Mouse (Mus musculus): Measurements from ENCODE around the gene Rmi2. TPM values are rescaled to one million over a fixed set of nuclear protein-coding genes. Genes with fewer than 3 reads are reported as not detected.

Rmi2 gene
- total and polyA plus RNA-seq, 3 experiments = 5.7 to 9.5 (median 8.3) TPM

- TF ChIP-seq GATA1 (IDR thresholded peaks at IDR 0.05; ENCODE audit: borderline replicate concordance, low read length) = no peak
- H3K4me3 ChIP-seq (ENCODE audit: low read depth, low read length) = no peak overlapping the region
- H3K36me3 ChIP-seq (replicated peaks) = peaks cover 25% of the 10 kb centered on the region
- H3K4me1 ChIP-seq (ENCODE audit: insufficient read depth, low read depth, low read length) = no peaks in the 10 kb centered on the region
- ATAC-seq (ENCODE audit: extremely low read depth, insufficient number of reproducible peaks, low FRiP score, poor library complexity, severe bottlenecking) (no peak), DNase-seq (ENCODE audit: low spot score) (no peak)
- H3K9me3 ChIP-seq (replicated peaks) = no peaks in the 10 kb centered on the region
- peaks cover 19% of the 10 kb centered on the region for H3K27me3 ChIP-seq (ENCODE audit: insufficient read depth, low read length)
Measured at GRCm38 (mm10) chr16:10866841-10867240, 32.0 kb downstream of the Rmi2 start.

GRCm38 (mm10) chr16:10867501-10867900, 32.6 kb downstream of the Rmi2 start:
- TF ChIP-seq GATA2 (IDR thresholded peaks at IDR 0.05; ENCODE audit: borderline replicate concordance, low read depth, low read length) = no peak
- TF ChIP-seq GATA1 (IDR thresholded peaks at IDR 0.05; ENCODE audit: borderline replicate concordance, low read length) = no peak
- no peak for TF ChIP-seq TAL1 (conservative IDR thresholded peaks at IDR 0.05; ENCODE audit: low read depth, low read length)
- no peak for TF ChIP-seq CTCF (IDR thresholded peaks at IDR 0.05; ENCODE audit: low read depth, low read length)
- H3K4me1 ChIP-seq (ENCODE audit: insufficient read depth, low read depth, low read length) = no peaks in the 10 kb centered on the region
- DNase-seq (ENCODE audit: low spot score) (no peak), ATAC-seq (ENCODE audit: extremely low read depth, insufficient number of reproducible peaks, low FRiP score, poor library complexity, severe bottlenecking) (no peak)
- no peak overlapping the region for H3K4me3 ChIP-seq (ENCODE audit: low read depth, low read length)
- H3K27me3 ChIP-seq (ENCODE audit: insufficient read depth, low read length) = peaks cover 21% of the 10 kb centered on the region
- H3K36me3 ChIP-seq (replicated peaks) = peaks cover 25% of the 10 kb centered on the region
- H3K9me3 ChIP-seq (replicated peaks) = no peaks in the 10 kb centered on the region

DNA sequence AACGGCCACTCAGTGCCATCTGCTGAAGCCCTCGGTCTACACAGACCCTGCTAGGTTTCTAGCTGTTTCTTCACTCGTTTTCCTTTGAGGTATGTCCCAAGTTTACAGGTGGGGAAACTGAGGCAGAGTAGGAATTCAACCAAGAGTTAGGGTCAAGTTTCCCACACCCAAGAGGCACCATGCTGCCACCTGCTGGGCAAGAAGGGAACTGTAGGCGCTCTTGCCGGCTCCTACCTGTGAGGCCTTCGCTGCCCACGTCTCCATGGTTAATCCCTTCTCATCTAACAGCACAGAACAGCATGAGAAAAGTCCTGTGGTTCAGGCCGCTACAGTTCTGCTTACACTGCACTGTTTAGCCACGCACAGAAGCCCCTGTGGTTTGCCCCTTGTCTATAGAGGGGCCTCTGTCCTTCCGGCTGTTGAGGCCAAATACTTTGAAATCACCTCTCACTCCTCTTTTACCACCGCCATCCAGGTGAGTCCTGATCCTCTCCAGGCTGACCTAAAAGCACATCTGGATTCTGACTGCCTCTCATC, 33.1 kb downstream of the Rmi2 start:
- no peak overlapping the region for H3K4me3 ChIP-seq (ENCODE audit: low read depth, low read length)
- no peak for ATAC-seq (ENCODE audit: extremely low read depth, insufficient number of reproducible peaks, low FRiP score, poor library complexity, severe bottlenecking)
- H3K36me3 ChIP-seq (replicated peaks) = peaks cover 25% of the 10 kb centered on the region
- no peaks in the 10 kb centered on the region for H3K9me3 ChIP-seq (replicated peaks)
- no peaks in the 10 kb centered on the region for H3K4me1 ChIP-seq (ENCODE audit: insufficient read depth, low read depth, low read length)
- TF ChIP-seq CTCF (IDR thresholded peaks at IDR 0.05; ENCODE audit: low read depth, low read length) (peak; percentile 100), TAL1 (conservative IDR thresholded peaks at IDR 0.05; ENCODE audit: low read depth, low read length) (no peak)
- peaks cover 21% of the 10 kb centered on the region for H3K27me3 ChIP-seq (ENCODE audit: insufficient read depth, low read length)
- DNase-seq (ENCODE audit: low spot score) = no peak

GRCm38 (mm10) chr16:10870969-10871368, 36.1 kb downstream of the Rmi2 start:
- DNase-seq (ENCODE audit: low spot score) (no peak), ATAC-seq (ENCODE audit: extremely low read depth, insufficient number of reproducible peaks, low FRiP score, poor library complexity, severe bottlenecking) (no peak)
- TF ChIP-seq POLR2AphosphoS5 (IDR thresholded peaks at IDR 0.05; ENCODE audit: insufficient replicate concordance, low read depth, low read length) = no peak
- H3K4me1 ChIP-seq (ENCODE audit: insufficient read depth, low read depth, low read length) = peaks cover 3% of the 10 kb centered on the region; the same call in 1 of the 2 replicates
- H3K9me3 ChIP-seq (replicated peaks) = no peaks in the 10 kb centered on the region
- H3K27me3 ChIP-seq (ENCODE audit: insufficient read depth, low read length) = peaks cover 38% of the 10 kb centered on the region
- H3K36me3 ChIP-seq (replicated peaks) = peaks cover 13% of the 10 kb centered on the region
- no peak overlapping the region for H3K4me3 ChIP-seq (ENCODE audit: low read depth, low read length)

GRCm38 (mm10) chr16:10872825-10873360, 38.0 kb downstream of the Rmi2 start:
- Histone ChIP-seq H3K27me3 (ENCODE audit: insufficient read depth, low read length) (peaks cover 52% of the 10 kb centered on the region), H3K36me3 (replicated peaks) (no peaks in the 10 kb centered on the region)

GRCm38 (mm10) chr16:10873654-10874053, 38.8 kb downstream of the Rmi2 start:
- TF ChIP-seq TAL1 (conservative IDR thresholded peaks at IDR 0.05; ENCODE audit: low read depth, low read length) (no peak), CTCF (IDR thresholded peaks at IDR 0.05; ENCODE audit: low read depth, low read length) (peak; percentile 95)
- Histone ChIP-seq H3K4me1 (ENCODE audit: insufficient read depth, low read depth, low read length) (peaks cover 3% of the 10 kb centered on the region; the same call in 1 of the 2 replicates), H3K9me3 (replicated peaks) (no peaks in the 10 kb centered on the region), H3K27me3 (ENCODE audit: insufficient read depth, low read length) (peaks cover 59% of the 10 kb centered on the region), H3K36me3 (replicated peaks) (no peaks in the 10 kb centered on the region), H3K4me3 (ENCODE audit: low read depth, low read length) (no peak overlapping the region)
- DNase-seq (ENCODE audit: low spot score) (peak; percentile 81), ATAC-seq (ENCODE audit: extremely low read depth, insufficient number of reproducible peaks, low FRiP score, poor library complexity, severe bottlenecking) (no peak; the same call in 1 of the 2 replicates)

More at GRCm38 (mm10) chr16:10872825-10873360, 38.0 kb downstream of the Rmi2 start:
- DNase-seq (ENCODE audit: low spot score) = no peak
- Histone ChIP-seq H3K4me3 (ENCODE audit: low read depth, low read length) (no peak overlapping the region), H3K4me1 (ENCODE audit: insufficient read depth, low read depth, low read length) (peaks cover 3% of the 10 kb centered on the region; the same call in 1 of the 2 replicates), H3K9me3 (replicated peaks) (no peaks in the 10 kb centered on the region)
- TF ChIP-seq GATA2 (IDR thresholded peaks at IDR 0.05; ENCODE audit: borderline replicate concordance, low read depth, low read length) (no peak), GATA1 (IDR thresholded peaks at IDR 0.05; ENCODE audit: borderline replicate concordance, low read length) (no peak), CTCF (IDR thresholded peaks at IDR 0.05; ENCODE audit: low read depth, low read length) (no peak), TAL1 (conservative IDR thresholded peaks at IDR 0.05; ENCODE audit: low read depth, low read length) (no peak), POLR2AphosphoS5 (IDR thresholded peaks at IDR 0.05; ENCODE audit: insufficient replicate concordance, low read depth, low read length) (no peak)
- no peak for ATAC-seq (ENCODE audit: extremely low read depth, insufficient number of reproducible peaks, low FRiP score, poor library complexity, severe bottlenecking)

DNA sequence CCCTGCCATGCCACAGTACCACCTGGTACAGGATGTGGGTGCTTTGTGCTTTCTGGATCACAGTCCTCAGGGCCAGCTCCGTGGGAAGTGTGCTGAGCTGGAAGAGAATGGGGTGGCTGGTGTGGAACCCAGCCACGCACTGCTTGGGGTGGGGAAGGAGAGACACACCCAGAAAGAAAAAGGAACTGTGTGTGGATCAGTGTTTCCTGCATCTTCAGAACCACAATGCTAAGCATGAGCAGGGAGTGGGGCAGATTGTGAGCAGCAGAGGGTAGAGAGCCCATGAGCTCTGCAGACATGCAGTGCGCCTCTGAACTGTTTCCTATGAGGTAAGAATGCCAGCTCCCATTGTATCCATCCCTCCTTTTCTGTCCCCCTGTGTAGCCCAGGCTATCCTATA, 43.4 kb downstream of the Rmi2 start:
- no peak for DNase-seq (ENCODE audit: low spot score)
- ATAC-seq (ENCODE audit: extremely low read depth, insufficient number of reproducible peaks, low FRiP score, poor library complexity, severe bottlenecking) = no peak

More for the DNA sequence above, 43.4 kb downstream of the Rmi2 start:
- Histone ChIP-seq H3K4me3 (ENCODE audit: low read depth, low read length) (no peak overlapping the region), H3K36me3 (replicated peaks) (no peaks in the 10 kb centered on the region), H3K4me1 (ENCODE audit: insufficient read depth, low read depth, low read length) (peaks cover 3% of the 10 kb centered on the region; the same call in 1 of the 2 replicates), H3K27me3 (ENCODE audit: insufficient read depth, low read length) (peaks cover 44% of the 10 kb centered on the region), H3K9me3 (replicated peaks) (no peaks in the 10 kb centered on the region)
- TF ChIP-seq CTCF (IDR thresholded peaks at IDR 0.05; ENCODE audit: low read depth, low read length) (no peak), TAL1 (conservative IDR thresholded peaks at IDR 0.05; ENCODE audit: low read depth, low read length) (no peak), POLR2AphosphoS5 (IDR thresholded peaks at IDR 0.05; ENCODE audit: insufficient replicate concordance, low read depth, low read length) (no peak), GATA1 (IDR thresholded peaks at IDR 0.05; ENCODE audit: borderline replicate concordance, low read length) (no peak)
